Mouse (Mus musculus) retina, postnatal 1 day (tissue): ENCODE measurements around the gene Col6a5.

Source experiments
- DNase-seq: peaks from one replicate; pipeline ENCODE4 v3.0.0-alpha.2; 2012

The Col6a5 gene

GRCm38 (mm10) chr9:105820711-105821110 lies 139.7 kb downstream of the Col6a5 start:
- DNase-seq: no peak

DNA sequence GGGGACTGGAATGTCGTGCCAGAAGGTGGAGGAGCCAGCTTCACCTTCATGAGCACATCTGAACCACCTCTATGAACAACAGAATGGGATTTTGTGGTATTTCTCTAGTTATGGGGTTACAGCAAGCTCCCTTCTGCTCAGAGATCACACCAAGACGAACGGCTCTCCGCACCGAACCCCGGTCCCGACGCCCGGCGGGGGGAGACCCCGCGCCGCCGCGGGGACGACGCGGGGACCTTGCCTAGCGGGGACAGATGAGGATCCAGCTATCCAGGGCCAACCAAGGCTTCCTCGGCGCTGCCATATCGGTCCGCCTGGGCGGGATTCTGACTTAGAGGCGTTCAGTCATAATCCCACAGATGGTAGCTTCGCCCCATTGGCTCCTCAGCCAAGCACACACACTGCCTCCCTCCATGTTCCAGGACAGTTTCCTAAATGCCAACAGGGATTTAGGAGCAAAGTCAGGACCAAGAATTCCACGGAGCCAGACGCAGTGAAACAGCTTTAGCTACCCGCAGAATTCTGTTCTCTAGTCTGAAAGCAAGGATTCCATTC lies 141.2 kb downstream of the Col6a5 start:
- no peak for DNase-seq

DNA sequence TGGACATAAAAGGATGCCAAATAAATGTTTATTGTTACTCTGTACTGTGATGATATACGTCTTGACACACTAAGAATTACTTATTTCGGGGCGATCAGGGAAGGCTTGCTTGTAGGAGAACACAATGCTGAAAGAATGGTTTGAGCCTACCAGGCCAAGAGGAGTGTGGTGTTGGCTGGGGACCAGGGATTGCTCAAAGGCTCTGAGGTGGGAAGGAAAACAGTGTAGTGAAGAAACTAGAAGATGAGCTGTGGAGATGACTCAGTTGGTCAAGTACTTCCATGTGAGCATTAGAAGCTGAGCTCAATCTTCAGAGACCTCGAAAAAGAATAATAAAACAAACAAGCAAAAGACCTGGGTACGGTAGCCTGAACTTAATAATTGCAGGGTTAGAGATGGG lies 146.0 kb downstream of the Col6a5 start:
- no peak for DNase-seq

DNA sequence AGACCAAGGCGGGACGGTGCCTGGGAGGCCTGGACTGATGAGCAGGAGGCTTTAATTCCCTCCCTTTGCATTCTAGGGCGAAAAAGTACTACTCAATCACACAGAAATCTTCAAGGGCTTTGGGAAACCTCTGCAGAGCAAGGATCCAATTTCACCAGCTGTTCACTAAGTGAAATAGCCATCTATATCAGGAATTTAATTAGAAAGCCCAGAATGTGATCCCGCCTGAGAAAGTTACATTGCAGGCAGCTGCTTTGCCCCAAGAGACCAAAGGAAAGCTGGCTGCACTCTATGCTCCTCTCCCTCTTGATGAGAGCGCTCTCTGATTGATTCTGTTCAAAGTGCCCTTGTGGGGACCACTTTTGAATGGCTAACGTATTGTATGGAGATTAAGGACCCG lies 149.0 kb downstream of the Col6a5 start:
- no peak for DNase-seq

GRCm38 (mm10) chr9:105808920-105809505 lies 151.4 kb downstream of the Col6a5 start:
- no peak for DNase-seq
